Mouse (Mus musculus): ENCODE data around the gene H2-DMb2. TPM values are rescaled to one million over a fixed set of nuclear protein-coding genes. Genes with fewer than 3 reads are reported as not detected.

H2-DMb2 gene
- polyA plus RNA-seq, 1 experiment = 3.0 TPM

- H3K4me1 ChIP-seq (ENCODE audit: control insufficient read depth, insufficient read depth, low read length) = peaks cover 12% of the 10 kb centered on the region
- no peak overlapping the region for H3K27ac ChIP-seq (ENCODE audit: insufficient read depth, low read depth, low read length)
- H3K4me3 ChIP-seq (ENCODE audit: insufficient read depth, low read length) = no peak overlapping the region
- TF ChIP-seq CTCF (IDR thresholded peaks at IDR 0.05; ENCODE audit: low read depth, low read length) (no peak), POLR2A (IDR thresholded peaks at IDR 0.05; ENCODE audit: borderline replicate concordance, low read depth, low read length) (no peak)
These were observed 57.8 kb downstream of the H2-DMb2 start for GRCm38 (mm10) chr17:34200772-34201505.

Other genes with a start within 250 kb of the H2-DMb2 start
- 3.5 and 6.4 TPM in 2 replicates for gene Platr17, start 238.2 kb upstream of the H2-DMb2 start, polyA plus RNA-seq (2012; ENCODE audit: insufficient read depth, insufficient read length, missing spikeins)
- 58.1 and 69.3 TPM in 2 replicates for gene Daxx, start 233.9 kb upstream of the H2-DMb2 start, polyA plus RNA-seq (2012; ENCODE audit: insufficient read depth, insufficient read length, missing spikeins)
- gene Tapbp, start 227.4 kb upstream of the H2-DMb2 start, polyA plus RNA-seq (2012; ENCODE audit: insufficient read depth, insufficient read length, missing spikeins) = 389 and 454 TPM in 2 replicates
- gene Zbtb22, start 227.4 kb upstream of the H2-DMb2 start, polyA plus RNA-seq (2012; ENCODE audit: insufficient read depth, insufficient read length, missing spikeins) = 21.8 and 24.0 TPM in 2 replicates
- 209 and 216 TPM in 2 replicates for gene Rgl2, start 213.8 kb upstream of the H2-DMb2 start, polyA plus RNA-seq (2012; ENCODE audit: insufficient read depth, insufficient read length, missing spikeins)
- gene Pfdn6, start 203.0 kb upstream of the H2-DMb2 start, polyA plus RNA-seq (2012; ENCODE audit: insufficient read depth, insufficient read length, missing spikeins) = 54.1 and 54.9 TPM in 2 replicates
- gene Wdr46, start 202.6 kb upstream of the H2-DMb2 start, polyA plus RNA-seq (2012; ENCODE audit: insufficient read depth, insufficient read length, missing spikeins) = 10.1 and 10.2 TPM in 2 replicates
- 8.3 and 8.7 TPM in 2 replicates for gene B3galt4, start 191.8 kb upstream of the H2-DMb2 start, polyA plus RNA-seq (2012; ENCODE audit: insufficient read depth, insufficient read length, missing spikeins)
- 41.3 and 49.7 TPM in 2 replicates for gene Vps52, start 187.5 kb upstream of the H2-DMb2 start, polyA plus RNA-seq (2012; ENCODE audit: insufficient read depth, insufficient read length, missing spikeins)
- 1,144 and 1,230 TPM in 2 replicates for gene Rps18, start 187.3 kb upstream of the H2-DMb2 start, polyA plus RNA-seq (2012; ENCODE audit: insufficient read depth, insufficient read length, missing spikeins)
- 2,635 and 2,812 TPM in 2 replicates for gene H2-K1, start 143.0 kb upstream of the H2-DMb2 start, polyA plus RNA-seq (2012; ENCODE audit: insufficient read depth, insufficient read length, missing spikeins)
- gene Ring1, start 118.6 kb upstream of the H2-DMb2 start, polyA plus RNA-seq (2012; ENCODE audit: insufficient read depth, insufficient read length, missing spikeins) = 22.8 and 22.9 TPM in 2 replicates
- gene H2-Ke6, start 115.2 kb upstream of the H2-DMb2 start, polyA plus RNA-seq (2012; ENCODE audit: insufficient read depth, insufficient read length, missing spikeins) = 64.2 and 78.0 TPM in 2 replicates
- gene Slc39a7, start 111.6 kb upstream of the H2-DMb2 start, polyA plus RNA-seq (2012; ENCODE audit: insufficient read depth, insufficient read length, missing spikeins) = 62.3 and 70.1 TPM in 2 replicates
- 50.2 and 51.9 TPM in 2 replicates for gene Rxrb, start 111.5 kb upstream of the H2-DMb2 start, polyA plus RNA-seq (2012; ENCODE audit: insufficient read depth, insufficient read length, missing spikeins)
- gene Col11a2, start 103.9 kb upstream of the H2-DMb2 start, polyA plus RNA-seq (2012; ENCODE audit: insufficient read depth, insufficient read length, missing spikeins) = 0.51 and 0.61 TPM in 2 replicates
- gene H2-Oa, start 51.0 kb upstream of the H2-DMb2 start, polyA plus RNA-seq (2012; ENCODE audit: insufficient read depth, insufficient read length, missing spikeins) = 0.88 TPM in 1 of 2 replicates, not detected in the other
- 206 and 214 TPM in 2 replicates for gene H2-DMa, start 23.8 kb upstream of the H2-DMb2 start, polyA plus RNA-seq (2012; ENCODE audit: insufficient read depth, insufficient read length, missing spikeins)
- 156 and 185 TPM in 2 replicates for gene Brd2, start 20.7 kb upstream of the H2-DMb2 start, polyA plus RNA-seq (2012; ENCODE audit: insufficient read depth, insufficient read length, missing spikeins)
- gene H2-DMb1, start 9.8 kb downstream of the H2-DMb2 start, polyA plus RNA-seq (2012; ENCODE audit: insufficient read depth, insufficient read length, missing spikeins) = 232 and 258 TPM in 2 replicates
- gene Tap1, start 44.2 kb downstream of the H2-DMb2 start, polyA plus RNA-seq (2012; ENCODE audit: insufficient read depth, insufficient read length, missing spikeins) = 56.2 and 60.8 TPM in 2 replicates
- gene Psmb9, start 44.5 kb downstream of the H2-DMb2 start, polyA plus RNA-seq (2012; ENCODE audit: insufficient read depth, insufficient read length, missing spikeins) = 134 TPM in 2 replicates
- gene Psmb8, start 54.4 kb downstream of the H2-DMb2 start, polyA plus RNA-seq (2012; ENCODE audit: insufficient read depth, insufficient read length, missing spikeins) = 201 and 204 TPM in 2 replicates
- 51.8 and 56.6 TPM in 2 replicates for gene Tap2, start 60.2 kb downstream of the H2-DMb2 start, polyA plus RNA-seq (2012; ENCODE audit: insufficient read depth, insufficient read length, missing spikeins)
- gene H2-Ob, start 95.6 kb downstream of the H2-DMb2 start, polyA plus RNA-seq (2012; ENCODE audit: insufficient read depth, insufficient read length, missing spikeins) = 1.9 and 2.0 TPM in 2 replicates
- gene H2-Ab1, start 114.4 kb downstream of the H2-DMb2 start, polyA plus RNA-seq (2012; ENCODE audit: insufficient read depth, insufficient read length, missing spikeins) = 1,609 and 1,701 TPM in 2 replicates
- gene H2-Aa, start 144.5 kb downstream of the H2-DMb2 start, polyA plus RNA-seq (2012; ENCODE audit: insufficient read depth, insufficient read length, missing spikeins) = 2,467 and 2,568 TPM in 2 replicates
- gene H2-Eb1, start 162.6 kb downstream of the H2-DMb2 start, polyA plus RNA-seq (2012; ENCODE audit: insufficient read depth, insufficient read length, missing spikeins) = 1,267 and 1,387 TPM in 2 replicates
- 0.31 TPM in 1 of 2 replicates, not detected in the other for gene H2-Eb2, start 182.4 kb downstream of the H2-DMb2 start, polyA plus RNA-seq (2012; ENCODE audit: insufficient read depth, insufficient read length, missing spikeins)
- gene Btnl2, start 211.5 kb downstream of the H2-DMb2 start, polyA plus RNA-seq (2012; ENCODE audit: insufficient read depth, insufficient read length, missing spikeins) = 0.41 and 0.71 TPM in 2 replicates
- not detected in 2 replicates for gene Btnl1, start 233.8 kb downstream of the H2-DMb2 start, polyA plus RNA-seq (2012; ENCODE audit: insufficient read depth, insufficient read length, missing spikeins)

Measured in bone marrow macrophage, adult 2 months (primary cell).